In genomic region chr6:88840791-88841513, GRCm38 (mm10) we compare ENCODE assay signal across 8 mouse cellular contexts. TPM values are rescaled to one million over a fixed set of nuclear protein-coding genes. Genes with fewer than 3 reads are reported as not detected.
DNase-seq lines count a peak whose midpoint lies in the region; ATAC-seq and TF ChIP-seq lines count a peak whose summit lies in the region.

No protein-coding gene starts in this region.

- H3K4me3 ChIP-seq in neural tube, embryonic 11.5 days (ENCODE audit: low read depth, low read length) = peak overlapping the region; percentile 72
- peak overlapping the region; percentile 80 for H3K4me3 ChIP-seq in limb, embryonic 14.5 days (replicated peaks; ENCODE audit: low read length)
- peak overlapping the region; percentile 86 for H3K4me3 ChIP-seq in stomach, postnatal 0 days (ENCODE audit: low read depth, low read length)

- H3K4me1 ChIP-seq in neural tube, embryonic 11.5 days (ENCODE audit: control insufficient read depth, insufficient read depth, low read length) = peaks cover 19% of the 10 kb centered on the region
- H3K4me1 ChIP-seq in limb, embryonic 14.5 days (ENCODE audit: control insufficient read depth, insufficient read depth, low read length) = peaks cover 13% of the 10 kb centered on the region
- peaks cover 4% of the 10 kb centered on the region; the same call in 1 of the 2 replicates for H3K4me1 ChIP-seq in stomach, postnatal 0 days (replicated peaks; ENCODE audit: control insufficient read depth, insufficient read depth)

- peaks cover 3% of the 10 kb centered on the region for H3K36me3 ChIP-seq in neural tube, embryonic 11.5 days (ENCODE audit: control insufficient read depth, insufficient read depth, low read length)
- H3K36me3 ChIP-seq in limb, embryonic 14.5 days (ENCODE audit: control insufficient read depth, insufficient read depth, low read length) = peaks cover 42% of the 10 kb centered on the region
- peaks cover 6% of the 10 kb centered on the region; the same call in 1 of the 2 replicates for H3K36me3 ChIP-seq in stomach, postnatal 0 days (ENCODE audit: control insufficient read depth, insufficient read depth, low read length)

- no peak for TF ChIP-seq EP300 in stomach, postnatal 0 days (optimal IDR thresholded peaks at IDR 0.05)

- 59% methylated on average over 9 of the region's 9 CpGs for WGBS in neural tube, embryonic 11.5 days
- 51% methylated on average over 9 of the region's 9 CpGs for WGBS in limb, embryonic 14.5 days
- WGBS in stomach, postnatal 0 days = 52% methylated on average over 9 of the region's 9 CpGs

- H3K9ac ChIP-seq in neural tube, embryonic 11.5 days (ENCODE audit: low read length) = peak overlapping the region; percentile 74
- H3K9ac ChIP-seq in limb, embryonic 14.5 days (ENCODE audit: low read depth, low read length, severe bottlenecking) = peak overlapping the region; percentile 73
- H3K9ac ChIP-seq in stomach, postnatal 0 days (ENCODE audit: low read length) = peak overlapping the region; percentile 94

- TF ChIP-seq POLR2A in limb, embryonic 14.5 days (IDR thresholded peaks at IDR 0.05; ENCODE audit: borderline replicate concordance, extremely low read depth, insufficient read depth, insufficient read length) = no peak

- ATAC-seq in cerebellum, adult (ENCODE audit: insufficient number of reproducible peaks, low FRiP score, low TSS enrichment) = no peak
- no peak for ATAC-seq in neural tube, embryonic 11.5 days (ENCODE audit: insufficient read depth, low FRiP score, low TSS enrichment)
- no peak for ATAC-seq in limb, embryonic 14.5 days (ENCODE audit: low FRiP score, low read depth)
- no peak for ATAC-seq in stomach, postnatal 0 days (ENCODE audit: low FRiP score, low TSS enrichment)

- no peaks in the 10 kb centered on the region for H3K9me3 ChIP-seq in neural tube, embryonic 11.5 days (ENCODE audit: control insufficient read depth, low read length)
- no peaks in the 10 kb centered on the region for H3K9me3 ChIP-seq in limb, embryonic 14.5 days (ENCODE audit: control insufficient read depth, low read length)
- no peaks in the 10 kb centered on the region for H3K9me3 ChIP-seq in stomach, postnatal 0 days (ENCODE audit: control insufficient read depth, low read length)

- TF ChIP-seq CTCF in stomach, postnatal 0 days (IDR thresholded peaks at IDR 0.05; ENCODE audit: low read depth) = no peak

- peak overlapping the region; percentile 72 for H3K27ac ChIP-seq in neural tube, embryonic 11.5 days (ENCODE audit: low read depth, low read length)
- H3K27ac ChIP-seq in limb, embryonic 14.5 days (replicated peaks; ENCODE audit: low read depth, low read length) = peak overlapping the region; percentile 55
- H3K27ac ChIP-seq in stomach, postnatal 0 days (replicated peaks) = peak overlapping the region; percentile 97

- peak overlapping the region; percentile 74 for H3K4me2 ChIP-seq in neural tube, embryonic 11.5 days (ENCODE audit: low read depth)
- H3K4me2 ChIP-seq in limb, embryonic 14.5 days (replicated peaks; ENCODE audit: low read depth, low read length, severe bottlenecking) = peak overlapping the region; percentile 67
- H3K4me2 ChIP-seq in stomach, postnatal 0 days (replicated peaks; ENCODE audit: low read depth) = peak overlapping the region; percentile 80

- peak; percentile 41 for DNase-seq in cerebellum, adult 11 months
- DNase-seq in neural tube, embryonic 11.5 days (ENCODE audit: low spot score) = no peak
- no peak for DNase-seq in neural tube, embryonic 10.5 days (ENCODE audit: extremely low spot score, low spot score)
- no peak for DNase-seq in limb, embryonic 14.5 days (ENCODE audit: low spot score)
- DNase-seq in stomach, postnatal 0 days (ENCODE audit: low spot score) = no peak
- DNase-seq in adrenal gland, adult 2 months = no peak
- DNase-seq in adrenal gland, postnatal 25 days = no peak

- H3K27me3 ChIP-seq in neural tube, embryonic 11.5 days (ENCODE audit: control insufficient read depth, insufficient read depth, low read length) = no peaks in the 10 kb centered on the region
- no peaks in the 10 kb centered on the region for H3K27me3 ChIP-seq in limb, embryonic 14.5 days (ENCODE audit: control insufficient read depth, insufficient read depth, low read length)
- no peaks in the 10 kb centered on the region for H3K27me3 ChIP-seq in stomach, postnatal 0 days (ENCODE audit: control insufficient read depth, insufficient read depth, low read length)

RNA-seq across cellular contexts. Expression of gene Abtb1, which starts 0.8 kb away (rescaled TPM):
- polyA plus RNA-seq in neural tube, embryonic 11.5 days (2014; fragmentation: Nextera tagmentation; extraction: Ambion mirVana) = 22.9 and 28.4 TPM in 2 replicates
- polyA plus RNA-seq in limb, embryonic 14.5 days (2012; rRNA removed) = 50.8 and 60.5 TPM in 2 replicates
- polyA plus RNA-seq in limb, embryonic 14.5 days (2014; fragmentation: Nextera tagmentation; extraction: Ambion mirVana) = 24.9 and 26.1 TPM in 2 replicates
- polyA plus RNA-seq in stomach, postnatal 0 days (2015; fragmentation: Nextera tagmentation; extraction: Ambion mirVana) = 25.1 and 26.1 TPM in 2 replicates
- 10 to 100 TPM; 18.0 to 25.8 TPM for total RNA-seq in adrenal gland, adult 2 months (2021)
- 119 and 120 TPM in 2 replicates for polyA plus RNA-seq in adrenal gland, adult 2 months (2012; rRNA removed)
- 40.6 and 43.0 TPM in 2 replicates for total RNA-seq in adrenal gland, postnatal 25 days (2021)

RNA-seq across cellular contexts. Expression of gene Podxl2, which starts 33.9 kb away (rescaled TPM):
- 129 and 135 TPM in 2 replicates for polyA plus RNA-seq in neural tube, embryonic 11.5 days (2014; fragmentation: Nextera tagmentation; extraction: Ambion mirVana)
- 192 and 242 TPM in 2 replicates for polyA plus RNA-seq in limb, embryonic 14.5 days (2012; rRNA removed)
- polyA plus RNA-seq in limb, embryonic 14.5 days (2014; fragmentation: Nextera tagmentation; extraction: Ambion mirVana) = 96.2 and 97.2 TPM in 2 replicates
- polyA plus RNA-seq in stomach, postnatal 0 days (2015; fragmentation: Nextera tagmentation; extraction: Ambion mirVana) = 31.4 and 38.5 TPM in 2 replicates
- 10 to 100 TPM; 24.2 to 78.2 TPM for total RNA-seq in adrenal gland, adult 2 months (2021)
- polyA plus RNA-seq in adrenal gland, adult 2 months (2012; rRNA removed) = 263 and 360 TPM in 2 replicates
- 31.4 and 33.5 TPM in 2 replicates for total RNA-seq in adrenal gland, postnatal 25 days (2021)

RNA-seq across cellular contexts. Expression of gene Mcm2, which starts 57.6 kb away (rescaled TPM):
- polyA plus RNA-seq in neural tube, embryonic 11.5 days (2014; fragmentation: Nextera tagmentation; extraction: Ambion mirVana) = 194 and 219 TPM in 2 replicates
- 107 and 122 TPM in 2 replicates for polyA plus RNA-seq in limb, embryonic 14.5 days (2012; rRNA removed)
- polyA plus RNA-seq in limb, embryonic 14.5 days (2014; fragmentation: Nextera tagmentation; extraction: Ambion mirVana) = 108 and 111 TPM in 2 replicates
- polyA plus RNA-seq in stomach, postnatal 0 days (2015; fragmentation: Nextera tagmentation; extraction: Ambion mirVana) = 24.2 and 25.0 TPM in 2 replicates
- total RNA-seq in adrenal gland, adult 2 months (2021) = 10 to 100 TPM; 18.1 to 33.1 TPM
- polyA plus RNA-seq in adrenal gland, adult 2 months (2012; rRNA removed) = 24.4 and 33.4 TPM in 2 replicates
- 48.6 and 50.9 TPM in 2 replicates for total RNA-seq in adrenal gland, postnatal 25 days (2021)
